11 mouse cellular contexts compared by ENCODE assay signal in the genomic region with DNA sequence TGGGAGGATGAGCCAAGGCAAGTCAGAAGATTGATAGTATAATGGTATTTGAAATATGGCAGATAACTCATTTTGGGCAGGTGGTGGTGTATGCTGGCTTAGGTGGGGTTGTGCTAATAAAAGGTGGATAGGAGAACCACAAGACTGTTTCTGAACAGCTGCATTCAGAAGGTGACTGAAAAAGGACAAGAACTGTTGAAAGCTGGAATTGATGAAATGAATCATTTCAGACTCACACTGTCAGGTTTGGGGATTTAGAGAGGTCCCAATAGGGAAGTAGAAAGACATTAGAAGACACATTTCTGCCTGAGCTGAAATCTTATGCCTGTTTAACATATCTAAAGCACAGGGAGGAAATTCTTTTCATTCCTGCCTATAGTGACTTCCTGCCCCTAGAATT.
"Had no signal": no experiment of that assay in that cellular context is flagged by ENCODE, and none has a peak within 500 bp of the region (broad histone marks: within the 10 kb centered on the region; RNA-seq: fewer than 3 reads in every experiment).

No protein-coding gene starts in this region.

- H3K36me3 ChIP-seq: liver, embryonic 13.5 days; midbrain, embryonic 13.5 days had no signal

- H3K4me2 ChIP-seq: liver, embryonic 13.5 days; midbrain, embryonic 13.5 days had no signal

- H3K9ac ChIP-seq: liver, embryonic 13.5 days; midbrain, embryonic 13.5 days had no signal

- H3K27me3 ChIP-seq: liver, embryonic 13.5 days; midbrain, embryonic 13.5 days had no signal

- H3K27ac ChIP-seq: layer of hippocampus, adult 2 months; liver, embryonic 13.5 days; midbrain, embryonic 13.5 days had no signal

- H3K4me3 ChIP-seq: layer of hippocampus, adult 2 months; liver, embryonic 13.5 days; midbrain, embryonic 13.5 days had no signal

- ATAC-seq: midbrain, embryonic 13.5 days had no signal

- H3K9me3 ChIP-seq: liver, embryonic 13.5 days; midbrain, embryonic 13.5 days had no signal

- DNase-seq: kidney, adult 9 months; kidney, postnatal 25 days; layer of hippocampus, adult 9-11 months; liver, embryonic 13.5 days; lung, adult 2 months; lung, postnatal 14 days; lung, postnatal 4 days; thymus, adult 18-20 months; thymus, postnatal 36 days had no signal
